Mouse (Mus musculus) hindbrain, postnatal 0 days (tissue): ENCODE results near the gene B3gat1. TPM values are rescaled to one million over a fixed set of nuclear protein-coding genes. Genes with fewer than 3 reads are reported as not detected.

Experiments
- ATAC-seq: fragments of 200-750 bp; cut with Nextera tagmentation; 2 replicates; pipeline ENCODE4 v1.8.0; 2017; ENCODE audit warnings: mild to moderate bottlenecking, moderate TSS enrichment, moderate library complexity
- DNase-seq: peaks from one replicate; pipeline ENCODE4 v3.0.0-alpha.2; 2015; ENCODE audit warnings: low spot score
- H3K27ac ChIP-seq: fragments of 300-500 bp; sonication (generic); 2 replicates; pipeline ENCODE4 v1.5.1; 2014; ENCODE audit warnings: mild to moderate bottlenecking
- H3K27me3 ChIP-seq: fragments of 300-500 bp; sonication (generic); 2 replicates; pipeline ENCODE4 v1.6.1; 2014; ENCODE audit warnings: low read length, mixed read lengths; ENCODE audit not compliant: insufficient read depth
- H3K36me3 ChIP-seq: fragments of 300-500 bp; sonication (generic); 2 replicates; pipeline ENCODE4 v1.6.1; 2014; ENCODE audit warnings: low read length, mixed read lengths; ENCODE audit not compliant: insufficient read depth
- H3K4me1 ChIP-seq: fragments of 300-500 bp; sonication (generic); 2 replicates; pipeline ENCODE4 v1.6.1; 2014; ENCODE audit warnings: antibody characterized with exemption, low read length, mixed read lengths; ENCODE audit not compliant: insufficient read depth
- H3K4me2 ChIP-seq: fragments of 300-500 bp; sonication (generic); 2 replicates; pipeline ENCODE4 v1.6.1; 2014; ENCODE audit warnings: low read depth, mild to moderate bottlenecking, low read length, moderate library complexity, mixed read lengths
- H3K4me3 ChIP-seq: fragments of 300-500 bp; sonication (generic); 2 replicates; pipeline ENCODE4 v1.5.1; 2014; ENCODE audit warnings: low read length
- H3K9ac ChIP-seq: fragments of 300-500 bp; sonication (generic); replicated peaks from 2 replicates; pipeline ENCODE4 v1.6.1; 2014; ENCODE audit warnings: mild to moderate bottlenecking, low read length, moderate library complexity, mixed read lengths
- H3K9me3 ChIP-seq: fragments of 300-500 bp; sonication (generic); 2 replicates; pipeline ENCODE4 v1.6.1; 2016; ENCODE audit warnings: low read length, mixed read lengths
- CTCF ChIP-seq: IDR thresholded peaks from 2 replicates; pipeline ENCODE4 v1.5.1; 2016; ENCODE audit warnings: antibody characterized with exemption, control low read depth, low read depth
- WGBS: fragments of 180-500 bp; shearing (Covaris S2); extraction: QIAGEN DNeasy Blood & Tissue Kit; methylation state at CpG from one replicate; pipeline ENCODE4 v1.1.7; 2014; 5-methylcytosine and 5-hydroxymethylcytosine counted together
- polyA plus RNA-seq: library from polyadenylated mRNA; unstranded; fragments of >200 nt; fragmentation: Nextera tagmentation; extraction: Ambion mirVana; gene quantifications from 2 replicates; pipeline ENCODE4 v1.2.1, GENCODE M21; 2015
- total RNA-seq: library from RNA; depleted of rRNA; stranded (reverse); fragments of >200 nt; gene quantifications from 2 replicates; pipeline ENCODE4 v1.2.3, GENCODE M21; 2014

The B3gat1 gene
- total and polyA plus RNA-seq, 2 experiments from 2014 or later: 37.6 to 203 TPM

DNA sequence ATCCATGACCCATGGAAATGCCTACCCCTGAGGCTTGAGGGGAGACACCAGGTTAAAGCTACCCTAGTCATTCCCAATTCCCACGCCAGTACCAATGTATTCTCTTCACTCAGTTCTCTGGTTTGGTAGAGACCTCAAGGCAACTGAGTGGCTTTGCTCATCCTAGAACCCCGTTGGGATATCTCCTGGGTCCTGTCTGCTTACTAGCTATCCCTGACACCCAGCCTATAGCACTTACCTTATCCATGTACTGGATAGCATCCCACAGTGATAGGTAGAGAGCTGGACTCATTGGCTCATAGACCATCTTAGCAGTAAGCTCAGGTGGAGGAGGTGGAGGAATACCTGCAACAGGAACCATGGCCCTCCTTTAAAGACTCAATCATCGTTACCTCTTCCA, 34.7 kb downstream of the B3gat1 start:
- 90% methylated on average over 3 of the region's 3 CpGs for WGBS
- H3K4me2 ChIP-seq: no peak overlapping the region
- ATAC-seq (no peak), DNase-seq (no peak)
- no peak for TF ChIP-seq CTCF
- no peaks in the 10 kb centered on the region for H3K9me3 ChIP-seq
- H3K4me1 ChIP-seq: no peaks in the 10 kb centered on the region
- H3K27me3 ChIP-seq: no peaks in the 10 kb centered on the region
- peaks cover 2% of the 10 kb centered on the region; the same call in 1 of the 2 replicates for H3K36me3 ChIP-seq
- no peak overlapping the region for H3K9ac ChIP-seq
- no peak overlapping the region for H3K27ac ChIP-seq
- H3K4me3 ChIP-seq: no peak overlapping the region

DNA sequence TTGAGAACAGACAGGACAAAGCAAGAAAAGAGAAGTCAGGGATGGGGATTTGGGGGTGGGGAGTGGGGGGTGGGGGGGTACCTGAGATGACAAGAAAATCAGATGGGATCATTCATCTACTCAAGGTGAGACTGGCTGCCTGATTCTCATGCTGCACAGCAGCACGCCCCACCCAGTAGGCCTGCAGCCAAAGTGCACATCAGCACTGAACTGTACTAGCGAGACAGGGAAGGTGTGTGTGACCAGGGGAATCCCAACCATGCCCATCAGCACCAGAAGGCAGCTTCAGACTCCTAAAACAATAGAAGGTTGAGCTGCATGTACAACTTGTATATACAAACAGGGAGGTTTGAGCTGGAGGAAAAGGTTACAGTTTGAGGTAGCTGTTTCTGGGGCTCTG, 42.2 kb downstream of the B3gat1 start:
- WGBS: 83% methylated on average over 2 of the region's 2 CpGs
- no peaks in the 10 kb centered on the region for H3K9me3 ChIP-seq
- H3K4me3 ChIP-seq: no peak overlapping the region
- no peaks in the 10 kb centered on the region for H3K4me1 ChIP-seq
- no peak overlapping the region for H3K9ac ChIP-seq
- no peaks in the 10 kb centered on the region for H3K27me3 ChIP-seq
- H3K4me2 ChIP-seq: no peak overlapping the region
- 0 out of 2 replicates have a peak, but pooled peaks have one; percentile 38 for ATAC-seq
- H3K27ac ChIP-seq: no peak overlapping the region
- no peak for TF ChIP-seq CTCF
- DNase-seq: no peak
- H3K36me3 ChIP-seq: no peaks in the 10 kb centered on the region

DNA sequence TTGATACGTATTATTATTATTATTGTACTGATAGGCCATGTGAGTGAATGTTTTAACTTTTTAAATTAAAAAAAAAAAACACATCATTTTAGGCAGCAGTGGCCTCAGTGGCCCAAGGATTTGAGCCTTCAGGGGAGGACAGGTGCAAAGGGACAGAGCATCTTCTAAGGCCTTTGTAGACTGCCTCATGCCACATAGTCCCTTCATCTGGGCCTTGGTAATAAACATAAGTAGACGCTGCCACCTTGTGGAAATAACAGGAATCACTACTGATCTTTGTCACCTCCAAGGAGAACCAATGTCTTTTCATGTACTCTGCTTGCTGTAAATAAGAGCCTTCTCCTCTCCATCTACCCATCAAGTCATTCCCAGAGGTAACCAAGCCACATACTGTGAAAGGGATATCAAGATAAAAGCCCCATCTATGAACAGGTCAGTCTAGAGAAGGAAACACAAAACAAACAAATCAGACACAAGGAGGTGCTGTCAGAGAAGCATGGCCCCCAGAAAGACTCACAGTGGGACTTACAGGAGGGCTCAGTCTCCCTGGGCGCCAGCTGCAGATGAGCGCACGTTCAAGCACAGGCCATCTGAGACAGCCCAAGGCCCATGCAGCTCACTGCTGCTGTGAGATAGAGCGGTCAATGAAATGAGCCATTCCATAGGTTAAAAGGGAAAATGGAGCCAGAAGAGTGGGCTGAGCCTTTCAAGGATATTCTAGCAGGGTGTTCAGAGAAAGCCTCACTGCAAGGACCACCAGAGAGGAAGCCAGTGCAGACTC, 42.8 kb downstream of the B3gat1 start:
- no peak overlapping the region for H3K27ac ChIP-seq
- no peaks in the 10 kb centered on the region for H3K9me3 ChIP-seq
- H3K9ac ChIP-seq: no peak overlapping the region
- 64% methylated on average over 6 of the region's 6 CpGs for WGBS
- no peaks in the 10 kb centered on the region for H3K4me1 ChIP-seq
- TF ChIP-seq CTCF: peak; percentile 88
- ATAC-seq: peak; percentile 52; the same call in 1 of the 2 replicates
- no peak overlapping the region for H3K4me3 ChIP-seq
- DNase-seq: peak; percentile 89
- no peaks in the 10 kb centered on the region for H3K36me3 ChIP-seq
- H3K27me3 ChIP-seq: no peaks in the 10 kb centered on the region
- no peak overlapping the region for H3K4me2 ChIP-seq

DNA sequence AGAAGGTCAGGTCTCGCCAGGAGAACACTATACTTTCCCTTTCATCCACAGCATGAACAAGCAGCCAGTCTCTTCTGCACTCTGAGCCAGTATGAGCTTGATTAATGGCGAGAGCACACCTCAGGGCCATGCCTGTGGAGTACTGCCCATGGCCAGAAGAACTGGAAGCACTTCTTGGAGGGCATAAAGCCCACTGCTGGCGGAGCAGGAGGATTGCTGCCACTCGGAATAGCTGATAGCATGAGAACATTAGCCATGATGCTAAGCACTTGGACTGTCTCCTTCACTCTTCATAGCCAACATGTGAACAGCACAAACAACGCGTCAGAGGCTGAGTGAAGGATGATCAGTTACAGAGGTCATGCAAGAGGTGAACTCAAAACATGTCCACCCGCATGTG, 44.9 kb downstream of the B3gat1 start:
- no peak overlapping the region for H3K4me3 ChIP-seq
- no peaks in the 10 kb centered on the region for H3K27me3 ChIP-seq
- 86% methylated on average over 7 of the region's 7 CpGs for WGBS
- DNase-seq: no peak
- no peak overlapping the region for H3K4me2 ChIP-seq
- ATAC-seq: no peak
- TF ChIP-seq CTCF: no peak
- no peaks in the 10 kb centered on the region for H3K36me3 ChIP-seq
- no peak overlapping the region for H3K9ac ChIP-seq
- H3K4me1 ChIP-seq: no peaks in the 10 kb centered on the region
- H3K27ac ChIP-seq: no peak overlapping the region
- H3K9me3 ChIP-seq: no peaks in the 10 kb centered on the region

DNA sequence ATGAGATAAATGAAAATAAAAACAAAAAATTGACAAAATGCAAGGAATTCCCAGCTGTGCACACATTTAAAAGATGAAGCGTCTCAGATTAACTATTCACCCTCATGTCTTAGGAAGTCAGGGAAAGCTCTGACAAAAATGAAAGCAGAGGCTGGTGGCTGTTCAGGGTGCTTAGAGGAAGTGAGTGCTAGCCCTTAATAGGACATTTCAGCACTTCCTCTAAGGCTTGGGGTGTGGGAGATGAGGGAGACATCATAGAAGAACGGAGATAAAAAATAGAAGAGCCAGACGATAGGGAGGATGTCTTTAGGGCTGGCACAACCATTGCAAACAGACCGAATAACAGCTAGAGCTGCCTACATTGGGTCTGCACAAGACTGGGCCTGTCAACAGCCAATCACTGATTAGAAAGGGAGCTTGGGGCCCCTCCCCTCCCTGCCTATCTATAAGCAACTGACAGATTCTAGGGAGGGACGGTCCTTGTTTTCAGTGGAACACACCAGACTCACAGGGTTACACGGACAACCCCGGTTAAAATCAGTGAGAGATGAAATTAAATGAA, 50.0 kb downstream of the B3gat1 start:
- no peak for DNase-seq
- 71% methylated on average over 7 of the region's 7 CpGs for WGBS
- TF ChIP-seq CTCF: no peak
- Histone ChIP-seq H3K4me3 (no peak overlapping the region), H3K4me1 (no peaks in the 10 kb centered on the region), H3K9ac (no peak overlapping the region), H3K27ac (no peak overlapping the region), H3K36me3 (no peaks in the 10 kb centered on the region), H3K9me3 (no peaks in the 10 kb centered on the region), H3K4me2 (no peak overlapping the region), H3K27me3 (no peaks in the 10 kb centered on the region)
- ATAC-seq: no peak

DNA sequence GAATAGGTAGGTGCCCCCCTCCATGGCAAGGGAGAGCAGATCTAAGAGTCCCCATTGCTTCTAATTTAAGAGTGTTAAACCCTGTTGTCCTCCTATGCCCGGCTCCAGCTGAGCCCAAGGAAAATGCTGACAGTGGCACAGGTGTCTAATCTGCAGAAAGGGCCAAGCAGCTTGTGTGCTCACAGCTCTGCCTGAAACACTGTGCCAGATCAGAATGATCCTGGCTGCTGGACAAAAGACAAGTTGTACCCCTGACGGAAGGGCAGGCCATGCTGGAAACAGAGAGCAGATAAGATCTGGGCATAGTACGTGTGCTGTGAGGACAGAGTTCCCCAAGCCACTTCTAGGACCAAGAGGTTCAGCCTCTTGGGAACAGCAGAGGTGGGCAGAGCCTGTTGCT, 59.3 kb downstream of the B3gat1 start:
- Histone ChIP-seq H3K4me1 (no peaks in the 10 kb centered on the region), H3K27me3 (no peaks in the 10 kb centered on the region), H3K9me3 (no peaks in the 10 kb centered on the region), H3K4me2 (no peak overlapping the region), H3K27ac (no peak overlapping the region), H3K4me3 (no peak overlapping the region), H3K36me3 (no peaks in the 10 kb centered on the region), H3K9ac (no peak overlapping the region)
- no peak for TF ChIP-seq CTCF
- ATAC-seq: no peak
- WGBS: 59% methylated on average over 3 of the region's 3 CpGs
- peak; percentile 26 for DNase-seq

DNA sequence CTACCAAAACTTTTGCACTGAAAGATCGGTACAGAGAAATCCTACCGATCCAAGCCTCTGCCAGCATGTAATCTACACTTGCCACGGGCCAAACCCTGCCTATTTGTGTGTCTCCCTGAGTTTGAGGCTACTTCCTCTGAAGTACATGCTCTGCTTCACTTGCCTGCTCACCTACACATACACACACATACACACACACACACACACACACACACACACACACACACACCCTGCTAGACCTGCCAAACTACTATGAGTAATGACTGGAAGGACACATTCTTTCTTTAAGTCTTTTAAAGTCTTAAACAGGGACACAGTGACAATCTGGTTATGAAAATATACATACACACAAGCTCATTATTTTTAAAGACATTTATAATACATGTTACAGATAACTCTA, 64.7 kb downstream of the B3gat1 start:
- H3K27me3 ChIP-seq: no peaks in the 10 kb centered on the region
- H3K27ac ChIP-seq: no peak overlapping the region
- H3K4me3 ChIP-seq: no peak overlapping the region
- 91% methylated on average over 3 of the region's 3 CpGs for WGBS
- no peaks in the 10 kb centered on the region for H3K4me1 ChIP-seq
- no peaks in the 10 kb centered on the region for H3K9me3 ChIP-seq
- TF ChIP-seq CTCF: no peak
- ATAC-seq (no peak), DNase-seq (no peak)
- no peak overlapping the region for H3K4me2 ChIP-seq
- H3K9ac ChIP-seq: no peak overlapping the region
- H3K36me3 ChIP-seq: no peaks in the 10 kb centered on the region
